Mouse (Mus musculus): ENCODE results near the gene Fank1.

GRCm38 (mm10) chr7:133925771-133926170 is 149.1 kb downstream of the Fank1 start:
- TF ChIP-seq CTCF (IDR thresholded peaks at IDR 0.05; ENCODE audit: insufficient read depth, low read depth, low read length) = no peak
- no peak for TF ChIP-seq POLR2A (IDR thresholded peaks at IDR 0.05; ENCODE audit: insufficient read depth, low read depth, low read length)

All from olfactory bulb, adult 2 months (tissue).